Mouse (Mus musculus) forelimb bud, embryonic 11.5 days (tissue): ENCODE measurements around the gene Gsta4.
"Not testable (repeated sequence)": the region's sequence is repeated elsewhere in the genome, so short reads cannot be mapped to it uniquely, and the experiment has no call there.

Experiments
- DNase-seq: peaks from one replicate; pipeline ENCODE4 v3.0.0-alpha.2; 2012; ENCODE audit warnings: low read depth, low spot score

Gene Gsta4

GRCm38 (mm10) chr9:78182474-78182873 lies at the start of gene Gsta4:
Gsta4 (plus strand) TSS chr9:78182774.
- not testable (repeated sequence) for DNase-seq

- no peak for DNase-seq
These were observed 46.9 kb upstream of the Gsta4 start for GRCm38 (mm10) chr9:78135658-78136057.

GRCm38 (mm10) chr9:78138044-78138676 lies 44.4 kb upstream of the Gsta4 start:
- DNase-seq, result no peak

- DNase-seq, result no peak
These were observed 43.1 kb upstream of the Gsta4 start for GRCm38 (mm10) chr9:78139463-78139862.

GRCm38 (mm10) chr9:78146099-78146498 lies 36.5 kb upstream of the Gsta4 start:
- no peak for DNase-seq

- DNase-seq, result no peak
These were observed 35.9 kb upstream of the Gsta4 start for GRCm38 (mm10) chr9:78146627-78147026.

GRCm38 (mm10) chr9:78148149-78148548 lies 34.4 kb upstream of the Gsta4 start:
- DNase-seq, result no peak

GRCm38 (mm10) chr9:78149770-78150169 lies 32.8 kb upstream of the Gsta4 start:
- not testable (repeated sequence) for DNase-seq

- DNase-seq, result no peak
These were observed 28.2 kb upstream of the Gsta4 start for GRCm38 (mm10) chr9:78154211-78154977.

- DNase-seq, result no peak
These were observed 25.4 kb upstream of the Gsta4 start for GRCm38 (mm10) chr9:78157221-78157620.

- no peak for DNase-seq
These were observed 19.3 kb upstream of the Gsta4 start for GRCm38 (mm10) chr9:78163291-78163690.

- no peak for DNase-seq
These were observed 17.8 kb upstream of the Gsta4 start for GRCm38 (mm10) chr9:78164741-78165140.

- no peak for DNase-seq
These were observed 17.1 kb upstream of the Gsta4 start for GRCm38 (mm10) chr9:78165454-78165853.

- no peak for DNase-seq
These were observed 15.7 kb upstream of the Gsta4 start for GRCm38 (mm10) chr9:78166694-78167452.

GRCm38 (mm10) chr9:78167453-78167969 lies 15.1 kb upstream of the Gsta4 start:
- DNase-seq, result no peak

GRCm38 (mm10) chr9:78168864-78169263 lies 13.7 kb upstream of the Gsta4 start:
- DNase-seq, result no peak

- no peak for DNase-seq
These were observed 8.6 kb upstream of the Gsta4 start for GRCm38 (mm10) chr9:78174016-78174415.

GRCm38 (mm10) chr9:78174925-78175276 lies 7.7 kb upstream of the Gsta4 start:
- DNase-seq, result not testable (repeated sequence)

GRCm38 (mm10) chr9:78175277-78176200 lies 7.0 kb upstream of the Gsta4 start:
- DNase-seq, result peak; percentile 92

GRCm38 (mm10) chr9:78176201-78176727 lies 6.3 kb upstream of the Gsta4 start:
- DNase-seq, result peak; percentile 80

- DNase-seq, result no peak
These were observed 5.7 kb upstream of the Gsta4 start for GRCm38 (mm10) chr9:78176831-78177230.
